Mouse (Mus musculus) liver, postnatal 0 days (tissue): ENCODE measurements around the gene Krtcap2. TPM values are rescaled to one million over a fixed set of nuclear protein-coding genes. Genes with fewer than 3 reads are reported as not detected.
A peak's percentile ranks its signal among the peaks of the same experiment; 100 is the strongest.

ENCODE experiments used
- ATAC-seq: fragments of 200-750 bp; cut with Nextera tagmentation; 2 replicates; pipeline ENCODE4 v1.8.0; 2017; ENCODE audit warnings: mild to moderate bottlenecking, moderate library complexity
- DNase-seq: peaks from one replicate; pipeline ENCODE4 v3.0.0-alpha.2; 2016
- H3K27ac ChIP-seq: fragments of 300-500 bp; sonication (generic); 2 replicates; pipeline ENCODE4 v1.5.1; 2014; ENCODE audit warnings: antibody characterized with exemption, moderate library complexity, mild to moderate bottlenecking, low read depth
- H3K27me3 ChIP-seq: fragments of 300-500 bp; sonication (generic); 2 replicates; pipeline ENCODE4 v1.6.1; 2014; ENCODE audit warnings: low read length, control low read depth, mixed read lengths; ENCODE audit not compliant: insufficient read depth
- H3K36me3 ChIP-seq: fragments of 300-500 bp; sonication (generic); replicated peaks from 2 replicates; pipeline ENCODE4 v1.6.1; 2014; ENCODE audit warnings: mild to moderate bottlenecking, control low read depth, low read length, moderate library complexity, mixed read lengths; ENCODE audit not compliant: insufficient read depth
- H3K4me1 ChIP-seq: fragments of 300-500 bp; sonication (generic); 2 replicates; pipeline ENCODE4 v1.6.1; 2014; ENCODE audit warnings: antibody characterized with exemption, mild to moderate bottlenecking, control low read depth; ENCODE audit not compliant: insufficient read depth
- H3K4me2 ChIP-seq: fragments of 300-500 bp; sonication (generic); 2 replicates; pipeline ENCODE4 v1.6.1; 2014; ENCODE audit warnings: low read depth, mild to moderate bottlenecking, low read length, moderate library complexity, mixed read lengths
- H3K4me3 ChIP-seq: fragments of 300-500 bp; sonication (generic); 2 replicates; pipeline ENCODE4 v1.5.1; 2014; ENCODE audit warnings: low read depth, low read length
- H3K9ac ChIP-seq: fragments of 300-500 bp; sonication (generic); replicated peaks from 2 replicates; pipeline ENCODE4 v1.6.1; 2014; ENCODE audit warnings: mild to moderate bottlenecking, moderate library complexity
- H3K9me3 ChIP-seq: fragments of 300-500 bp; sonication (generic); 2 replicates; pipeline ENCODE4 v1.6.1; 2016; ENCODE audit warnings: mild to moderate bottlenecking, control low read depth, low read length, mixed read lengths
- CTCF ChIP-seq: sonication (generic); IDR thresholded peaks from 2 replicates; pipeline ENCODE4 v1.5.1; 2016; ENCODE audit warnings: antibody characterized with exemption, low read depth
- EP300 ChIP-seq: IDR thresholded peaks from 2 replicates; pipeline ENCODE4 v1.6.1; 2016; ENCODE audit warnings: antibody characterized with exemption, low read depth, mild to moderate bottlenecking
- WGBS: fragments of 180-500 bp; shearing (Covaris S2); extraction: QIAGEN DNeasy Blood & Tissue Kit; methylation state at CpG from one replicate; pipeline ENCODE4 v1.1.7; 2014; ENCODE audit not compliant: insufficient replicate concordance; 5-methylcytosine and 5-hydroxymethylcytosine counted together
- polyA plus RNA-seq: library from polyadenylated mRNA; unstranded; fragments of >200 nt; fragmentation: Nextera tagmentation; extraction: Ambion mirVana; gene quantifications from 2 replicates; pipeline ENCODE4 v1.2.1, GENCODE M21; 2015

Krtcap2 gene
- polyA plus RNA-seq, 1 experiment from 2014 or later, result 141 TPM

GRCm38 (mm10) chr3:89221167-89221566 is 24.6 kb upstream of the Krtcap2 start:
- Histone ChIP-seq H3K9me3 (no peaks in the 10 kb centered on the region), H3K4me1 (no peaks in the 10 kb centered on the region), H3K27me3 (peaks cover 14% of the 10 kb centered on the region), H3K4me3 (no peak overlapping the region), H3K4me2 (no peak overlapping the region), H3K36me3 (no peaks in the 10 kb centered on the region), H3K9ac (no peak overlapping the region), H3K27ac (no peak overlapping the region)
- TF ChIP-seq CTCF (no peak), EP300 (no peak)
- 84% methylated on average over 5 of the region's 5 CpGs for WGBS
- DNase-seq, result no peak
- no peak for ATAC-seq

- DNase-seq (no peak), ATAC-seq (no peak)
- H3K4me3 ChIP-seq, result no peak overlapping the region
- H3K27me3 ChIP-seq, result peaks cover 32% of the 10 kb centered on the region
- H3K9ac ChIP-seq, result no peak overlapping the region
- WGBS, result 70% methylated on average over 11 of the region's 11 CpGs
- no peaks in the 10 kb centered on the region for H3K36me3 ChIP-seq
- TF ChIP-seq CTCF (no peak), EP300 (no peak)
- H3K4me2 ChIP-seq, result no peak overlapping the region
- H3K27ac ChIP-seq, result no peak overlapping the region
- no peaks in the 10 kb centered on the region for H3K9me3 ChIP-seq
- peaks cover 10% of the 10 kb centered on the region for H3K4me1 ChIP-seq
Measured at GRCm38 (mm10) chr3:89224796-89225195, 21.0 kb upstream of the Krtcap2 start.

- DNase-seq, result no peak
- Histone ChIP-seq H3K4me1 (peaks cover 10% of the 10 kb centered on the region), H3K27ac (no peak overlapping the region), H3K36me3 (no peaks in the 10 kb centered on the region), H3K4me2 (no peak overlapping the region), H3K27me3 (peaks cover 35% of the 10 kb centered on the region), H3K9me3 (no peaks in the 10 kb centered on the region), H3K9ac (no peak overlapping the region), H3K4me3 (no peak overlapping the region)
- no peak for TF ChIP-seq EP300
- no peak for TF ChIP-seq CTCF
- 59% methylated on average over 12 of the region's 12 CpGs for WGBS
- no peak for ATAC-seq
Measured at GRCm38 (mm10) chr3:89225321-89225815, 20.4 kb upstream of the Krtcap2 start.

GRCm38 (mm10) chr3:89225918-89226317 is 19.8 kb upstream of the Krtcap2 start:
- Histone ChIP-seq H3K36me3 (no peaks in the 10 kb centered on the region), H3K4me3 (no peak overlapping the region), H3K4me2 (no peak overlapping the region), H3K9me3 (no peaks in the 10 kb centered on the region), H3K4me1 (peaks cover 10% of the 10 kb centered on the region), H3K9ac (no peak overlapping the region), H3K27me3 (peaks cover 39% of the 10 kb centered on the region), H3K27ac (no peak overlapping the region)
- TF ChIP-seq CTCF (no peak), EP300 (no peak)
- DNase-seq (no peak), ATAC-seq (no peak)
- WGBS, result 44% methylated on average over 4 of the region's 4 CpGs

GRCm38 (mm10) chr3:89226361-89226760 is 19.4 kb upstream of the Krtcap2 start:
- peaks cover 41% of the 10 kb centered on the region for H3K27me3 ChIP-seq
- TF ChIP-seq CTCF (no peak), EP300 (no peak)
- H3K4me2 ChIP-seq, result no peak overlapping the region
- no peaks in the 10 kb centered on the region for H3K36me3 ChIP-seq
- H3K9ac ChIP-seq, result no peak overlapping the region
- 49% methylated on average over 11 of the region's 11 CpGs for WGBS
- no peak for ATAC-seq
- DNase-seq, result no peak
- no peak overlapping the region for H3K4me3 ChIP-seq
- no peak overlapping the region for H3K27ac ChIP-seq
- H3K4me1 ChIP-seq, result peaks cover 10% of the 10 kb centered on the region
- no peaks in the 10 kb centered on the region for H3K9me3 ChIP-seq

GRCm38 (mm10) chr3:89226900-89227299 is 18.9 kb upstream of the Krtcap2 start, which contains the start of gene Mtx1:
Gene Mtx1, minus strand, starts transcription at chr3:89227088.
- TF ChIP-seq EP300, result no peak
- TF ChIP-seq CTCF, result no peak
- H3K27ac ChIP-seq, result no peak within 1 kb of the TSS
- H3K9me3 ChIP-seq, result no peaks in the 10 kb centered on the region
- peak within 1 kb of the TSS; percentile 57 for H3K4me3 ChIP-seq
- WGBS, result 9% methylated on average over 21 of the region's 21 CpGs
- H3K4me2 ChIP-seq, result peak within 1 kb of the TSS; percentile 81
- peaks cover 44% of the 10 kb centered on the region for H3K27me3 ChIP-seq
- DNase-seq (no peak), ATAC-seq (no peak)
- H3K4me1 ChIP-seq, result peaks cover 10% of the 10 kb centered on the region
- no peaks in the 10 kb centered on the region for H3K36me3 ChIP-seq
- no peak within 1 kb of the TSS for H3K9ac ChIP-seq
